Mouse (Mus musculus): ENCODE measurements around the gene Braf. TPM values are rescaled to one million over a fixed set of nuclear protein-coding genes. Genes with fewer than 3 reads are reported as not detected.

Braf gene
- polyA plus RNA-seq, 1 experiment = 14.9 TPM

- no peak overlapping the region for H3K4me3 ChIP-seq (ENCODE audit: insufficient read depth, low read length)
- H3K27ac ChIP-seq (ENCODE audit: insufficient read depth, low read depth, low read length) = no peak overlapping the region
- TF ChIP-seq CTCF (IDR thresholded peaks at IDR 0.05; ENCODE audit: low read depth, low read length) (no peak), POLR2A (IDR thresholded peaks at IDR 0.05; ENCODE audit: borderline replicate concordance, low read depth, low read length) (no peak)
- no peaks in the 10 kb centered on the region for H3K4me1 ChIP-seq (ENCODE audit: control insufficient read depth, insufficient read depth, low read length)
Observed at GRCm38 (mm10) chr6:39675081-39675480, 50.2 kb downstream of the Braf start.

DNA sequence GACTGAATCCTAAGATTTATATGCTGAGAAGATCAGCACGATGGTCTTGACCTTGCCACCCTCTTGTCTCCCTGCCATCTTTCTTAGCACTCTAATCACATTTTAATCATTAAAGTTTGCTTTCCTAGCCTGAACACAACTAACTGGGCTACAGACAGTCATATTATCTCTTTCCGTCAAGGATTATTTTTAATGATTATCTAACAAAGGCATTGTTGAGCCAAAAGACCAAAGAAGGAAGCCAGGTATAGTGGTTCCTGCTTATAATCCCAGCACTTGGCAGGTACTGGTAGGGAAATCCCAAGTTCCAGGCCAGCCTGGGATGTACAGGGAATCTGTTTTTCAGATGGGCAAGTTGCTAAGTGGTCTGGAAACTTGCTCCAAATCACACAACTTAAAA is 114.0 kb downstream of the Braf start:
- no peak overlapping the region for H3K27ac ChIP-seq (ENCODE audit: insufficient read depth, low read depth, low read length)

DNA sequence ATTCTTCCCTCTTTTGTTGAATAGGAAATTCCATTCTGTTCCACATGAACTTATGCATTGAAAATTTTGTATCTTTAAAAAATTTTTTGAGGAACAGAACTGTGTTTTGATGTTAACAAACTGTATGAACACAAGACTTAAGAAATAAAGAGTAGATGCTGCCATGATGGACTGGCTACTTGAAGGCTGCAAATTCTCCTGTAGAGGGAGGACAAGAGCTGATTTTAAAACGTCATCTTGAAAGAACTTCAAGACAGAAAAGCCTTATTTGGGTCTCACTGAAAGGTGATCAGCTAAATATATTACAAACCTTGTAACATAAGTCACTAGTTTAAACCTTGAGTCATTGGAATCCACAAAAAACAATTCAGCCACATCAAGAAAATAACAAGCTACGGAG is 115.1 kb downstream of the Braf start:
- Histone ChIP-seq H3K27ac (ENCODE audit: insufficient read depth, low read depth, low read length) (no peak overlapping the region), H3K4me1 (ENCODE audit: control insufficient read depth, insufficient read depth, low read length) (peaks cover 8% of the 10 kb centered on the region), H3K4me3 (ENCODE audit: insufficient read depth, low read length) (no peak overlapping the region)
- TF ChIP-seq POLR2A (IDR thresholded peaks at IDR 0.05; ENCODE audit: borderline replicate concordance, low read depth, low read length) (no peak), CTCF (IDR thresholded peaks at IDR 0.05; ENCODE audit: low read depth, low read length) (no peak)

More for the DNA sequence above, 114.0 kb downstream of the Braf start:
- peaks cover 7% of the 10 kb centered on the region for H3K4me1 ChIP-seq (ENCODE audit: control insufficient read depth, insufficient read depth, low read length)
- no peak overlapping the region for H3K4me3 ChIP-seq (ENCODE audit: insufficient read depth, low read length)
- TF ChIP-seq CTCF (IDR thresholded peaks at IDR 0.05; ENCODE audit: low read depth, low read length) = no peak

- Histone ChIP-seq H3K4me1 (ENCODE audit: control insufficient read depth, insufficient read depth, low read length) (peaks cover 8% of the 10 kb centered on the region), H3K27ac (ENCODE audit: insufficient read depth, low read depth, low read length) (no peak overlapping the region), H3K4me3 (ENCODE audit: insufficient read depth, low read length) (no peak overlapping the region)
- TF ChIP-seq POLR2A (IDR thresholded peaks at IDR 0.05; ENCODE audit: borderline replicate concordance, low read depth, low read length) (no peak), CTCF (IDR thresholded peaks at IDR 0.05; ENCODE audit: low read depth, low read length) (no peak)
Observed at GRCm38 (mm10) chr6:39607365-39607764, 117.9 kb downstream of the Braf start.

- H3K4me1 ChIP-seq (ENCODE audit: control insufficient read depth, insufficient read depth, low read length) = peaks cover 8% of the 10 kb centered on the region
- H3K27ac ChIP-seq (ENCODE audit: insufficient read depth, low read depth, low read length) = no peak overlapping the region
- H3K4me3 ChIP-seq (ENCODE audit: insufficient read depth, low read length) = no peak overlapping the region
- no peak for TF ChIP-seq CTCF (IDR thresholded peaks at IDR 0.05; ENCODE audit: low read depth, low read length)
- no peak for TF ChIP-seq POLR2A (IDR thresholded peaks at IDR 0.05; ENCODE audit: borderline replicate concordance, low read depth, low read length)
Observed at GRCm38 (mm10) chr6:39606862-39607261, 118.4 kb downstream of the Braf start.

DNA sequence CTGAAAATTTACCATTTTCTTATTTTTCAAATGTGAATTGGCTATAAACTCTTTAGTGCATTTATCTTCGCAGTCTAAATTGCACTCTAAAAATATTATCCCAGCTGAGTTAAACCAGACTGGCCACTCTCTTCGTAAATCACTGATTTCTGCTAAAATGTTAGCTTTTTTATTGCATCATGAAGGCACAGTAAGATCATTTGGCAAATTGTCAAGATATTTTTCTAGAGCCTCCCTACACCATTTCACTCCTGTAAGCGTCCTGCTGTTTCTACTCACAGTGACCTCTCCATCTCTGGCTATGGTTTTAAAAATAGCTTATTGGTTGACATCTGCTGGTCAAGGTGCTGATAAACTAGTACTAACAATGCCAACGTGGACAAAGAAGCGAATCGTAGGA is 119.2 kb downstream of the Braf start:
- TF ChIP-seq POLR2A (IDR thresholded peaks at IDR 0.05; ENCODE audit: borderline replicate concordance, low read depth, low read length) = no peak
- no peak for TF ChIP-seq CTCF (IDR thresholded peaks at IDR 0.05; ENCODE audit: low read depth, low read length)
- Histone ChIP-seq H3K4me1 (ENCODE audit: control insufficient read depth, insufficient read depth, low read length) (peaks cover 8% of the 10 kb centered on the region), H3K27ac (ENCODE audit: insufficient read depth, low read depth, low read length) (no peak overlapping the region), H3K4me3 (ENCODE audit: insufficient read depth, low read length) (no peak overlapping the region)

- peaks cover 8% of the 10 kb centered on the region for H3K4me1 ChIP-seq (ENCODE audit: control insufficient read depth, insufficient read depth, low read length)
- TF ChIP-seq POLR2A (IDR thresholded peaks at IDR 0.05; ENCODE audit: borderline replicate concordance, low read depth, low read length) (no peak), CTCF (IDR thresholded peaks at IDR 0.05; ENCODE audit: low read depth, low read length) (no peak)
- H3K4me3 ChIP-seq (ENCODE audit: insufficient read depth, low read length) = no peak overlapping the region
- H3K27ac ChIP-seq (ENCODE audit: insufficient read depth, low read depth, low read length) = no peak overlapping the region
Observed at GRCm38 (mm10) chr6:39604565-39604964, 120.7 kb downstream of the Braf start.

DNA sequence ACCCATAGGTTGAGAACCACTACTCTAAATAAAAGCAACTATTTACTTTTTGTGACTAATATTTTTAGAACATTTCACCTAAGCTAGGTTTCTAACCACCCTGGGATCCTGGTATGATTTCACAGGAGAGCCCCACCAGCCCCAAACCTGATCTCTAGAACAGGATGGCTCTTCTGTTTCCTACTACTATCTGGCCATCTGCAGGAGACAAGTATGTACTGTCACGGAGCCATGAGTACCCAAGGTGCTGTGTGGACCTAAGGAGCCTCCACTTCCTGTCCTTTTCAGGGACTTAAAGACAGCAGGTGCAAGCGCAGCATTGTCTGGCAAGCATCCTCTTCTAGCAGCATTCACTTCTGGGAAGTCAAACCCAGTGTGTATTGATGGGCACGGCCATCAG is 123.4 kb downstream of the Braf start:
- Histone ChIP-seq H3K27ac (ENCODE audit: insufficient read depth, low read depth, low read length) (no peak overlapping the region), H3K4me1 (ENCODE audit: control insufficient read depth, insufficient read depth, low read length) (peaks cover 4% of the 10 kb centered on the region; the same call in 1 of the 2 replicates), H3K4me3 (ENCODE audit: insufficient read depth, low read length) (no peak overlapping the region)
- TF ChIP-seq POLR2A (IDR thresholded peaks at IDR 0.05; ENCODE audit: borderline replicate concordance, low read depth, low read length) (no peak), CTCF (IDR thresholded peaks at IDR 0.05; ENCODE audit: low read depth, low read length) (no peak)

DNA sequence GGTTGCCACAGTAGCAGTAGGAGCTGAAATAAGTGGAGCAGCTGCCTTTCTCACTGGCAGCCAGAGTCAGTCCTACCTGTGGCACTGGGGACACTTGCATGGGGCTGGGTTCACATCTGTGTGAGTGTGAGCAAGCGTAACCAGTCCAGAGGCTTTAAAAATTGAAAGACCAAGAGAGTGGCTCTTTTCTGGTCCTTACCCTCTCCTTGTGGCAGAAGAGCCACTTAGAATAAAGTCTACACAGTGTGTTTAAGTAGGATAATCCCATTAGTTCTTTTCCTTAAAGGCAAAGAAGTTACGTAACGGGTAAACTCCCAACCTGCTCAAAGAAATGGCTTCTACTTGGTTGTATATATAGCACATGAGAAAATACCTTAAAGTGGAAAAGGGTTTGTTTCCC is 124.4 kb downstream of the Braf start:
- Histone ChIP-seq H3K4me1 (ENCODE audit: control insufficient read depth, insufficient read depth, low read length) (no peaks in the 10 kb centered on the region), H3K27ac (ENCODE audit: insufficient read depth, low read depth, low read length) (no peak overlapping the region), H3K4me3 (ENCODE audit: insufficient read depth, low read length) (no peak overlapping the region)
- TF ChIP-seq CTCF (IDR thresholded peaks at IDR 0.05; ENCODE audit: low read depth, low read length) (no peak), POLR2A (IDR thresholded peaks at IDR 0.05; ENCODE audit: borderline replicate concordance, low read depth, low read length) (no peak)

DNA sequence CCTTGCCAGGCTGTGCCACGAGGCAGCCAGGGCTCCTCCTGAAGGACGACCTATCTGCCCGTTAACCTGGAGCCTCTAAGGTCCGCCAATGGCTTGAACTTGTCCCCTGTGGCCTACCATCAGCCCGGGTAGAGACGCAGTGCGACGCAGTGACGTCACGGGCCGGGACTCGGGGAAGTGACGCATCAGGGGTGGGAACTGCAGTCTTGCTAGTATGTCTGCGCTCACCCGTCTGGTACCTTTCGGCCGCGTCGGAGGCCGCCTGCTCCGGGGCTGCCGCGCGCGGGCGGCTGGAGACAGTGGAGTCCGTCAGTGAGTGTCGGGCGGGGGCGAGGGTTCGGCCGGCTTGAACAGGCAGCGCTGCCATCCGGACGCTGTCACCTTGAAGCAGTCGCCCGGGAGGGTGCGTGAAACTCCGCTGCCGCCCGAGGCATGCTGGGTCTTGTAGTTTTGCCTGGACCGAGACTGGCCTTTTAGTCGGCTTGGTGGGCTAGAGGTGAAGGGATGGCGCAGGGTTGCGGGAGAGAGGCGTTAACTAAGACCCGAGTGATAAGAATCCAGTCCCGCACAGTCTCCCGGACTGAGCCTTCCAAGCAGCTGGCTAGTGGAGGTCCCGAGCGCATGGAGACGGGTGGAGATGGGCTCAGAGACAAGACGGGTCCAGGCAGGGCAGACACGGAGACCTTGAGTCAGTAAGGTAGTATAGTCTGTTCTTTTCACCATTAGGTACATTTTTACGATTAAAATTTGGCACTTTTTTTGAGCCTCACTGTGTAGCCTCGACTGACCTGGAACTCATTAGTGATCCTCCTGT is 132.7 kb downstream of the Braf start, which contains the start of gene Ndufb2:
Ndufb2 (plus strand) TSS at position 174 of the 814 bp plus-strand sequence.
- TF ChIP-seq POLR2A (IDR thresholded peaks at IDR 0.05; ENCODE audit: borderline replicate concordance, low read depth, low read length) (no peak), CTCF (IDR thresholded peaks at IDR 0.05; ENCODE audit: low read depth, low read length) (no peak)
- peak within 1 kb of the TSS; percentile 61 for H3K27ac ChIP-seq (ENCODE audit: insufficient read depth, low read depth, low read length)
- H3K4me3 ChIP-seq (ENCODE audit: insufficient read depth, low read length) = peak within 1 kb of the TSS; percentile 69
- peaks cover 6% of the 10 kb centered on the region for H3K4me1 ChIP-seq (ENCODE audit: control insufficient read depth, insufficient read depth, low read length)

Measured in bone marrow macrophage, adult 2 months (primary cell).